Mouse (Mus musculus) lung, postnatal 10 days (tissue): Measurements from ENCODE around the gene Gm10135.
A peak's percentile ranks its signal among the peaks of the same experiment; 100 is the strongest.
"Not testable (repeated sequence)": the region's sequence is repeated elsewhere in the genome, so short reads cannot be mapped to it uniquely, and the experiment has no call there.

Source experiments
- DNase-seq: peaks from one replicate; pipeline ENCODE4 v3.0.0; 2021

Gene Gm10135

DNA sequence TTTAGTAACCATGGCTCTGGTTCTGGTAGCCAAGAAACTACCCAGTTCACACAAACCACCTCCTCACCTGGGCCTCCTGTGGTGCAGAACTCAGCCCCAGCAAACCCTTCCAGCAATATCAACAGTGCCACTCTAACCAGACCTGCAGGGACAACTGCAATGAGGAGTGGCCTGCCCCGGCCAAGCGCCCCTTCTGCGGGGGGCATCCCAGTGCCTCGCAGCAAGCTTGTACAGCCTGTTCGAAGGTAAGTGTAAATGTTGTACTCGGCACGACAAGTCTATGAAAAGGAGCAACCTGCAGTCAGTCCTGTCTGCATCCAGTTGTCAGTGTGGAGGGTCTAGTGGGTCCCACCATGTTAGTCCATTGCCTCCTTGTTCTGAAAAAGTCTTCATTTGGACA lies at the start of gene Gm10135:
Gene Gm10135, minus strand, starts transcription at position 101 of the 400 bp plus-strand sequence.
- no peak for DNase-seq

DNA sequence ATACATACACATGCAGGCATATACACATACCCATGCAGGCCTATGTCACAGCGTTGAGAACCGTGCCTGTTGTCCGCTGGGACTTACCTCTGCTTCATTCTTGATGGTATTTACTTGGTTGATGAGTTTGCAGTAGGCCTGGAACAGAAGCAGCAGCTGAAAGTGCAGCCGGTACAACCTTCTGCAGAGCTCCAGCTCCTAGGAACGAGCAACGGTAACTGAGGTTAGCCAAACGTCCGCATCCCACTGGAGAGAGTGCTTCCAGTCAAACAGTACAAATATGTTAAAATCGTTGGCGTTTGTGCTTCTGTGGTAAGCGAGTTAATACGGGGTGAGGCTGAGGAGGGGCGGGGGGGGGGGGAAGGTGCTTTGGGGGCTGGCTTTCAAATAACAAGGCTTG lies 49.3 kb upstream of the Gm10135 start:
- DNase-seq, result no peak

DNA sequence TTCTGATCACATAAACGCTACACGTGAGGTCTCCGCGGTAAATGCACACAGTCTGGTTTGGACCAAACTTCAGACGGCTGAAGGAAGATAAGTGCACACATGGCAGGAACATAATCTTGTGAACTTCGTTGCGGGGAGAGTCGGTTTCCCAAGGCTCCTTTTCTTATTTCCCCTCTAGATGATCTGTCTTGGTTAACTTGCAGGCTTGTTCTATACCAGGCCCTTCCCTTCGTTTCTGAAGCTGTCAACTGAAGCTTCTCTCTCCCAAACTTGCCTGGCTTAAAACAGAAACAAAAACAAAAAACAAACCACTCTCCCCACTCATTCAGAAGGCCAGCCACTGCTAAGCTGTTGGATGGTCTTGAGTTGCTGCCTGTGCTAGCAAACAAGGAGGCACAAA lies 40.2 kb upstream of the Gm10135 start:
- no peak for DNase-seq

DNA sequence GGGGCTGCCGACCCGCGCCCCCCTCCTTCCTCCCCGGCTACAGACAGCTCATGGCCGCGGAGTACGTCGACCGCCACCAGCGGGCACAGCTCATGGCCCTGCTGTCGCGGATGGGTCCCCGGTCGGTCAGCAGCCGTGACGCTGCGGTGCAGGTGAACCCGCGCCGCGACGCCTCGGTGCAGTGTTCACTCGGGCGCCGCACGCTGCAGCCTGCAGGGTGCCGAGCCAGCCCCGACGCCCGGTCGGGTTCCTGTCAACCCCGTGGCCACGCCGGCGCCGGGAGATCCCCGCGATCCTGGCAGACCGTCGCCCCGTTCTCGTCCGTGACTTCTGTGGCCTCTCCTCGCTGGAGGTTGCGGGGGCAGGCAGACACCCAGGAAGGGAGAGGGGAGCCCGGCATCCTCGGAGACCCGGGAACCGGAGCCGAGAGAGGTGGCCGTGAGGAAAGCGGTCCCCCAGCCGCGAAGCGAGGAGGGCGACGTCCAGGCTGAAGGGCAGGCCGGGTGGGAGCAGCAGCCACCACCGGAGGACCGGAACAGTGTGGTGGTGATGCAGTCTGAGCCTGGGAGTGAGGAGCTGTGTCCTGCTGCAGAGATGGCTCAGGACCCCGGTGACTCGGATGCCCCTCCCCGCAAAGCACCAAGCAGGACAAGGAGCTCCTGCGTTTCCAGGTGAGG lies 39.2 kb upstream of the Gm10135 start:
- DNase-seq, result not testable (repeated sequence)

DNA sequence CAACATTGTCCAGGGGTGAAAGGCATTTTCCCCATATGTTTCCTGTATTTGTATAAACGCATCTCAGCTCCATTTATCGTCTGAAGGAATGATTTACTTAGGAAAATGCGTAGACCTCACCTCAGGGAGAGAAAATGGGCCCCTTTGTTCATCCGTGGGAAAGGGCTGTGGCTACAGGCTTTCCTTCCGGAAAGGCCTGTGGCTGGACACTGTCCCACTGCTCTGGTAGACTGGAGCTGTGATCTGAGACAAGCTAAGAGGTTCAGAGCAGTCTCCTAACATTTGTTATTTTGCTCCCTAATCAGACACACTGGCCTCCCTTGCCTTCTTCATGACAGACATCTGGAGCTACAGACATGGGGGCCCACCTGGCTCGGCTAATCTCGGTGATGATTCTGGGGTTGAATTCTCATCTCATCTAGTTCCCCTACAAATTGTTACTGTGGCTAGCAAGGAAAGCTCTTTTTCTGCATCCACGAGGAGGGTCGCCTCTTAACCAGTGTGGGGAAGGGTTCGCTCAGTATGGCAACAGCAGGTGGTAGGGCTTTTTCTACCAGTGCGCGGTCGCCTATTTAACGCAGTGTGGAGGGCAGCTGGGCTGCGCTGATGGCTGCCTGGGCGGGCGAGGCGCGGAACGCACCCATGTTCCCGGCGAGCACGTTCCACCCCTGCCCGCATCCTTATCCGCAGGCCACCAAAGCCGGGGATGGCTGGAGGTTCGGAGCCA lies 38.5 kb upstream of the Gm10135 start:
- not testable (repeated sequence) for DNase-seq

DNA sequence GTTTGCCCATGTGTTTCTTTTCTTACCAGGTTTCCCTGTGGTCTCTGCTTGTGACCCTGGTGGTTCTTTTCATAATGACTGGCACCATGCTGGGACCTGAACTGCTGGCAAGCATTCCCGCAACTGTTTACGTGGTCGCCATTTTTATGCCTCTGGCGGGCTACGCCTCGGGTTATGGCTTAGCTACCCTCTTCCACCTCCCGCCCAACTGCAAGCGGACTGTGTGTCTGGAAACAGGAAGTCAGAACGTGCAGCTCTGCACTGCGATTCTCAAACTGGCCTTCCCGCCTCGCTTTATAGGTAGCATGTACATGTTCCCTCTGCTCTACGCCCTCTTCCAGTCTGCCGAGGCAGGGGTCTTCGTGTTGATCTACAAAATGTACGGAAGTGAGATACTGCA lies 37.3 kb upstream of the Gm10135 start:
- not testable (repeated sequence) for DNase-seq

DNA sequence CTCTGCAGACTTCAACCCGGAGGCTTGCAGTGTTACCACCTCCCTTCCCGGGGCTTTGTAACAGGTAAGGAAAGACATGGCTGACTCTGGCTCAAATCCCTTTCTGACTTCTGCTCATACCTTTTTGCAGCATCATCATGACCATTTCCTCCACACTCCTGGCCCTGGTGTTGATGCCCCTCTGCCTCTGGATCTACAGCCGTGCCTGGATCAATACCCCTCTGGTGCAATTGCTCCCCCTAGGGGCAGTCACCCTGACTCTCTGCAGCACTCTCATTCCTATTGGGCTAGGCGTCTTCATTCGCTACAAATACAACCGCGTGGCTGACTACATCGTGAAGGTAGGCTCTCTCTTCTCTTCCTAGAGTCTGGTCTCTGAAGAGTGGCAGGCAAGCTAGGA lies 33.7 kb upstream of the Gm10135 start:
- not testable (repeated sequence) for DNase-seq

DNA sequence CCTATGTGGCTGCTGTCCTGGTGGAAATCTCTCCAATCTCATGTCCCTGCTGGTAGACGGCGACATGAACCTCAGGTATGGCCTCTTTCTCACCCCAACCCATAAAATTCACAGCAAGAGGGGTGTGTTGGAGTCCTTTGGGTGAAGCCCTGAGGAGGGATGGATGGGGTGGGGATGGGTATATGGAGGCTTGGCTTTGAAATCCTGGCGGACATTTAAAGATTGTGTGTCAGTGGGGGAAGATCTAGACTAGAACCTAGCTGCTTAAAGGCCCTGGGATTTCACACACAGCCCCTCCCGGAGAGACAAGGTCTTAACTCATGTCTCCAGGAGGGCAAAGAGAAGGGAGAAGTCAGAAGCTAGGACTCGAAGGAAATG lies 33.1 kb upstream of the Gm10135 start:
- no peak for DNase-seq

DNA sequence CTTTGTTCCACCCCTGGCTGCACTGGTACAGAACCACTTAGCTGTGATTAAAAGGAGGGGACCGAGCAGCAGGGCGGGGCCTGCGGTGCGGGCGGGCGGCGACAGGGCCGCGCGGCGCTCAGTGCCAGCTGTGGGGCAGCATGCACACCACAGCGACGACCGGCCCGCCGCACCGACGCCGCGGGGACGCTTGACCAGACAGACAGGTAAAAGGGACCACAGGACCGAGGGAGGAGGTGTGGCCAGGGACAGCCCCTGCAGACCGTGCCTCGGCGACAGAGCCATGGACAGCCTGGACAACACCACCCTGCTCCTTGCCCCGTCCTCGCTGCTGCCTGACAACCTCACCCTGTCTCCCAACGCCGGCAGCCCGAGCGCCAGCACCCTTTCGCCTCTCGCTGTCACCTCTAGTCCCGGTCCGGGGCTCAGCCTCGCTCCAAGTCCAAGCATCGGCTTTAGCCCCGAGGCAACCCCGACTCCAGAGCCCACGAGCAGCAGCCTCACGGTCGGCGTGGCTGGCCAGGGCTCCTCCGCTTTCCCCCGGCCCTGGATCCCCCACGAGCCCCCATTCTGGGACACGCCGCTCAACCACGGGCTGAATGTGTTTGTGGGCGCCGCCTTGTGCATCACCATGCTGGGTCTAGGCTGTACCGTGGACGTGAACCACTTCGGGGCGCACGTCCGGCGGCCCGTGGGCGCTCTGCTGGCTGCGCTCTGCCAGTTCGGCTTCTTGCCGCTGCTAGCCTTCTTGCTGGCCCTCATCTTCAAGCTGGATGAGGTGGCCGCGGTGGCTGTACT lies 32.5 kb upstream of the Gm10135 start, which contains the start of gene Slc10a4:
Gene Slc10a4, plus strand, starts transcription at position 100 of the 798 bp plus-strand sequence.
- DNase-seq, result peak; percentile 37

DNA sequence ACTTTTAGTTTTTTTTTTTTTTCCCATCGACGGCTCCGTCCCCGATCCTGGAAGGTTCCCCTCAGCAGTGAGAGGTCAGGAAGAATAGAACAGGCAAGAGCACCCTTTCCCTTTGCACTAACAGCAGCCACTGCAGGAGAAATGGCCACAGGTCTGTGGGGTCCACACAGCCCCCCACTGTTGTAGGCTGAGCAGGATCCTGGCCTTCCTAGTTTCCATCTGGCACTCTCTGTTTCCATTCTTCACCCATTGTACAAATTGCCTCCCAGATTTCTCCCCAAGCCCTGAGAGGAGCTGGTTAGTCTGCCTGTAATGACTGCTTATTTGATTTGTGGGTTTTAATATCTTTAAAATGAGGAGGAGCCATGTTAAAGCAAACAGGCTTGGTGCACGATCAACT lies 29.5 kb upstream of the Gm10135 start:
- no peak for DNase-seq

DNA sequence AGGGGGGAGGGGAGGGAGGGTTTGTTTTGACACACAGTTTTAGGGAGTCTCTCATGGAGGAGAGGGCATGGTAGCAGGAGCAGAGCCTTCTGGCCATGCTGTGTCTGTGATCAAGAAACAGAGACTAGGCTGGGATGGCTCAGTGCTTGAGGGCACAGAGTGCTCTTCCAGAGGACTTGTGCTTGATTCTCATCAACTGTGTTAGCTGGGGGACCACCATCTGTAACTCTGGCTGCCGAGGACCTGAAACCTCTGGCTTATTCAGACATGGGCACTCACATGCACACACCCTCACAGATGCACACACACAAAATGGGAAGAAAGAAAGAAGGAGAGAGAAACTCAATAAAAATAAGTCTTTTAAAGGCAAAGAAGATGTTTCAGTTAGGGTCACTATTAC lies 24.0 kb upstream of the Gm10135 start:
- not testable (repeated sequence) for DNase-seq

DNA sequence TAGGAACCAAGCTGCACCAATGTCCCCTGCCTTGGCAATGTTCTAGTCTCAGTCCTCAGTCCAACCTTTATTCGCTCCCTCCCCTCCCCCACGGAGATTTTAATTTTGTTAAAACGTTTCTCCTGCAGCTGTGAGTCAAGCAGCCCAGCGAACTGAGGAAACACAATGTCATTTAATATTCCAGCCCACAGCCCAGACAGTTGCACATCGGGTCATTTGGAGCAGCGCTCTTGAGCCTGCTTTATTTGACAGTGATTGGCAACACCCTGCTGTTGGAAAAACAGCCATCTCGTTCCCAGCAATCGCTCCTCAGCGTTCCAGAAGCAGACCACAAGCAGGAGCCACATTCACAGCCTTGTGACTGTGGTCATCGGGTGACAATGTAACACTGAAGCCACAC lies 20.9 kb upstream of the Gm10135 start:
- DNase-seq, result no peak

DNA sequence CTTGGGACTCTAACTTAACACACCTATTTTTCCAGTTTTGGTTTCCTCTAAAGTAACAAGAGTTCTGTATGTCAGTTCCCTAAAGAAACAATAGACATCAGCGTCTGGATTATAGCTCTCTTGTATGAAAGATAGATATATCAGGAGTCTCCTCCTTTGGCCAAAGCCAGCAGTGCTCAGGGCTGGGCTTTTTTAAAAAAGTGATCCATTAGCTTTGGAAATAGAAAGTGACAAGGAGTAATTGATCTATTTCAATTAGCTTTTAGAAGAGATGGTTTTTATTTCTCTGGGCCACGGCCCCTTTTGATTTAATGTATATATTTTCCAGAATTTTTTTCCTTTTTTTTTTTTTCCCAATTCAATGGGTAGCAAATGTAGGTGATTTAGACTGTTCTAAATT lies 20.4 kb upstream of the Gm10135 start:
- no peak for DNase-seq

DNA sequence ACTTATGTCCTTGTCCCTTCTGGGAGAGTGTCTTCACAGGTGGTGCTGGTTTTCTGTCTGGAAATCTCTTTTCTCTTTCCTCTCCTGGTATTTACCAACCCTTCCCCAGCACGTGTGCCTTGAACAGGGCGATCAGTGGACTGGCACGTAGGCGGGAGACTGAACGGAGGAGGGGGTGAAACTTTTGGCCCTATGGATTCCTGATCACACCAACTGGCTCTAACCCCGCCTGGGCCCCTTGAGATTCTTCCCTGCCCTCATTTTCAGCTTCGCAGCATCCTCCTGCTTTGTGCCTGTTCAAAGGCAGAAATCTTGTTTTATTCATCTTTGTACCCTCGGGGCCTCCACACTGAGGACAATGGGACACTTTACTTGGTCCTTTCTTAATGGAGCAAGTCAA lies 19.9 kb upstream of the Gm10135 start:
- no peak for DNase-seq

DNA sequence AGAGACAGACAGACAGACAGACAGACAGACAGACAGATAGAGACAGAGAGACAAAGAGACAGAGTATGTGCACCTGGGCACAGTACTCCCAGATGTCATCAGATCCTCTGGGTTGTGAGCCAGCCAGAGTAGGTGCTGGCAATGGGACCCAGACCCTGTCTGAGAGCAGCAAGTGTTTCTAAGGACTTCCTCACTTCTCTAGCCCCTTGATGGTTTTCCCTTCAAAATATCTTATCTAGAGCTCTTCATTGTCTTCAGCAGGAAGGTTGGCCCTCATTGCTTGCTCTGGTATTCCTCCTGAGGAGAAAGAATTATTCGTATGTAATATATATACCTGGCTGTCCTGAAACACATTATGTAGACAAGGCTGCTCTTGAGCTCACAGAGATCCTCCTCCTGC lies 18.0 kb upstream of the Gm10135 start:
- DNase-seq, result no peak

DNA sequence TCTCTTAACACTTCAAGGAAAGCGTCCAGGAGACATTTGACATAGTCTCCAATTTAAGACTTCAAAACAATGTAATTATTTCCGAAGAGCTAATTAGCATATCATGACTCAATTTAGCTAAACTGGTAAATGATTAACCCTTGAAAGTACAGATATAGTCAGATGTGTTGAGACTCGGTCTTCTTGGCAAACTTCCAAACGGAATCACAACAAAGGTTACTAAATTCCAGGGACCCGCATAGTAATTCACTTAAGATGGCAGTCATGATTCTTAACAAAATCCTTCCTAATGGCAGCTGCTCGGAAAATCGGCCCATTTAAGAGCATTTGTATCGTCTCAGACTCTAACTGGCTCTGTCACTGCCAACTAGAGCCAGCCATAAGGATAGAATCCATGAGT lies 15.3 kb upstream of the Gm10135 start:
- DNase-seq, result no peak

DNA sequence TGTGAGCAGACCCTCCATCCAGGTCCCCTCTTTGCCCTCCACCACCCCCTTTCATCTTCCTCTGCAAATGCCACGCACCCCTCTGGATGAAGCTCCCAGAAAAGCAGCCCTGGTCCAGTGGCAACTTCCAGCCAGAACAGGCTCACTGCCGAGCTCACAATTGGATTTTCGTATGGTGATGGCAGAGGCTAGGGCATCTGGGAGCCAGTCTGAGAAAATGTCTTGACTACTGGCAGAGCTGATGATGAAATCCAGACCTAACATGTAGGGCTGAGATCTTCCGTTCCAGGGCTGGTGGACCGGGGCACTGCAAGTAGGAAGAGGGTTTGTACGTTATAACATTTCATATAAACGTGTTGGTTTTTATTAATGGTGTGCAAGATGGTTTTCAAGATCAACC lies 13.3 kb upstream of the Gm10135 start:
- no peak for DNase-seq

DNA sequence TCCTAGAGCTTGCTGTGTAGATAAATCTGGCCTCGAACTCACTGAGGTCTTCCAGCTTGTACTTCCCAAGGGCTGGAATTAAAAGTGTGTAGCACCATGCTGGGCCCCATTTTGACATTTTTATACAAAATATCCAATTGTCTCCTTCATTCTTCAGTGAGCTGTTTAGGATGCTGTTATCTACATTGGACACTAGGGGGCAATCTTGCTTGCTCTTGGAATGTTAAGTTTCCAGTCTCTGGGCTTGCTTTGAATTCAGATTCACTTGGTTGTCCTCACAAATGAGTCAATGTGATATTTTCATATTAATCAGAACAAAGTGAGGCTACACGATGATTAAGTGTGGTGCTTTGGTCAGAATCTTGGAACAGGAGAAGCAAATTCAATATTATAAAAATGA lies 9.6 kb upstream of the Gm10135 start:
- DNase-seq, result peak; percentile 40

DNA sequence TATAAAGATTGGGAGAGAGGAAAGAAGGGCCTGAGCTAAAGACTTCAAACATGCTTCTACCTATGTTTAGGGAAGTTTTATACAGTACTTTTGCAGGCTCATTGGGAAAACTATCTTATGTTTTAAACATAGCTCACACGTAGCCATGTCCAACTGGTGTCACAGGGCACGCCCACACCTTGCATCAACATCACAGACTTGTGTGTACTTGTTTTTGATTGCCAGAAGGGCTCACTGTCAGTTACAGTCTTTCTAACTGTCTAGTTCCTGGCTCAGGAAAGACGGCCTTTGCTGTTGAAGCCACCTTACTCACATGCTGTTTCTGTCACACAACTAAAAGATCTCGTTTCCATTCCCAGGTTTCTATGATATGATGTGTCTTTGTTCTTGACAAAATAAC lies 2.0 kb upstream of the Gm10135 start:
- no peak for DNase-seq

DNA sequence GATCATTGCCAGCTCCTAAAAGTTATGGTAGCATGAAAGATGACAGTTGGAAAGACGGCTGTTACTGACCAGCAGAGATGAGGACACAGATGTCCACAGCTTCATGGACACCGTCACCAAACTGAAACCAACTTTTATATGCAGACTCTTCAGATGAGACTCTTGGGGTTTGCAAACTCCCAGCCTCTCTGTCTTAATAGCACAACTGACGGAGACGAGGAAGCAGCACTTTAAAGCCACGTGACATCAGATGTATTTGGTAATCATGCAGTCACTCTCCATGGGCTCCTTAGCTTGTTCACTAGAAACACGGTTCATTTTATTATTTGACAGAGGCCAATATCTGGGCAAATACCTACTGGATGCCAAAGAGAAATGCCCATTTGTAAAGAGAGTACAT lies 1.5 kb upstream of the Gm10135 start:
- DNase-seq, result no peak

DNA sequence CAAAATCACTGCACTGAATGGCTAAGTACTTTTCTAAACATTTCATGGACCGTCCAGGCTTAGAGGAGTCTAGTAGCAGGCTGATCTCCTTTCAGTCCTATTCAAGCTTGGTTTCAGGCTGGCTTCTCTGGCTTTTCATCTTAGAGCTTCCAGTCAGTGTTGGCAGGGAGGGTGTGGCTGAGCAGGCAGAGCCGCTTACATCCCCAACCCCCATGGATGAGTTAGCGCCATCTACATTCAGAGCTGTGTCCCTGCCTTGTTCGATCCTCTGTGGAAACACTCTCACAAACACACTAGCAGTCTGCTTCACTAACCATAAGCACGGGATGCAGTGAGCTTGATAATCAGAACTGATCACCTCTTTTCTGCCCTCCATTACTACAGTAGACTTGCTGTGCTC lies 1.6 kb downstream of the Gm10135 start:
- DNase-seq, result no peak

DNA sequence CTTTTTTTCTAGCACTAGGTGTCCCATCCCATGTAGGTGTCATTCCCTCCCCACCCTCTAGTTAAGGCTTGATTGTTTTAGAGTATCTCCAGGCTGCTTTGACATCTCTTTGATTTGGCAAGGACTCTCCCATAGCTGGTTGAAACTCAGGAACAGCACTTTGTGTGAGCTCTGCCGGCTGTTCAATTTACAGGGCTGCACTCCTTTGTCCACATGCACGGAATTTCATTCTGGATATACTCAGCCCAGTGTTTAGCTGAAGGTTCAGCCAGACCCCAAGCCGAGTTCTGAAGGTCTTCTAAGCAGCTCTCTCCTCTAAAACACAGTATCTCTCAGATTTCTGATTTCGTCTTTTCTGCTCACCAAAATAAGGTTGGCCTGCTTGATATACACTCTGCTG lies 2.1 kb downstream of the Gm10135 start:
- DNase-seq, result no peak

DNA sequence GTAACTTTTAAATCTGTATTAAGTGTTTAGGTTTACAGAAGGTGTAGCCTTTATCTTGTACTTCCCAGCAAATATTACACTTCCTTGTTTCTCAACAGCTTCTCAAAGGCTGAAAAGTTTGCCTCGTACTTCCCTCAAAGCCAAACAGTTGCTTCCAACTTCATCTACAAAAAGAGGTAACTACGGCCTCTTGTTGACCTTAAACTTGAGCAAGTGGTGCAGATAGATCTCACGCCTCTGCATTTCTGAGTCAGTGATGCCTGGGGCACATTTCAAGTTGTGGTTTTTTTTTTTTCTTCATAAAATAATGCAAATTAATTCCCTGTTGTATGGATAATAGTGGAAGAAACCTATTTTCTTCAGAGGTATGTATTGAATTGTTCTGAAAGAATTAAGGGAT lies 8.8 kb downstream of the Gm10135 start:
- DNase-seq, result no peak

DNA sequence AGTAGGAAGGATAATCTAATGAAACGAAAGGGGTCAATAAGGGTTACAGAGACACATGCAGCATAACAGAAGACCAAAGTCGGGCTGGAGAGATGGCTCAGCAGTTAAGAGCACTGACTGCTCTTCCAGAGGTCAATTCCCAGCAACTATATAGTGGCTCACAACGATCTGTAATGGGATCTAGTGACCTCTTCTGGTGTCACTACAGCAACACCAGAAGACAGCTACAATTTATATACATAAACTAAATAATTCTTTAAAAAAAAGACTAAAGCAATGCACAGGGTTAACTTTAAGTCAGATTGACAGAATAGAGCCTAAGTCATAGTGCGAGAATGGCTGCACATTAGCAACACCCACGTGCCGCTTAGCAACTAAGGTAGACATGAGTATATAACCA lies 14.4 kb downstream of the Gm10135 start:
- DNase-seq, result no peak
